Mouse (Mus musculus) monocyte, adult 5-6 weeks (primary cell): ENCODE results near the gene Urad. TPM values are rescaled to one million over a fixed set of nuclear protein-coding genes. Genes with fewer than 3 reads are reported as not detected.

Experiments used
- ATAC-seq: fragments of 153-309, 156-312 bp; replicated peaks from 2 replicates; pipeline ENCODE4 v1.8.0; 2017; ENCODE audit warnings: mild to moderate bottlenecking; ENCODE audit not compliant: low TSS enrichment, insufficient number of reproducible peaks, severe bottlenecking, poor library complexity, low FRiP score
- total RNA-seq: library from RNA; stranded (forward); fragments of 200-1000, 200-491, 200-594 nt; gene quantifications from 3 replicates; pipeline ENCODE4 v1.2.3, GENCODE M21; 2017

Urad gene
- total RNA-seq, 1 experiment from 2014 or later: not detected

DNA sequence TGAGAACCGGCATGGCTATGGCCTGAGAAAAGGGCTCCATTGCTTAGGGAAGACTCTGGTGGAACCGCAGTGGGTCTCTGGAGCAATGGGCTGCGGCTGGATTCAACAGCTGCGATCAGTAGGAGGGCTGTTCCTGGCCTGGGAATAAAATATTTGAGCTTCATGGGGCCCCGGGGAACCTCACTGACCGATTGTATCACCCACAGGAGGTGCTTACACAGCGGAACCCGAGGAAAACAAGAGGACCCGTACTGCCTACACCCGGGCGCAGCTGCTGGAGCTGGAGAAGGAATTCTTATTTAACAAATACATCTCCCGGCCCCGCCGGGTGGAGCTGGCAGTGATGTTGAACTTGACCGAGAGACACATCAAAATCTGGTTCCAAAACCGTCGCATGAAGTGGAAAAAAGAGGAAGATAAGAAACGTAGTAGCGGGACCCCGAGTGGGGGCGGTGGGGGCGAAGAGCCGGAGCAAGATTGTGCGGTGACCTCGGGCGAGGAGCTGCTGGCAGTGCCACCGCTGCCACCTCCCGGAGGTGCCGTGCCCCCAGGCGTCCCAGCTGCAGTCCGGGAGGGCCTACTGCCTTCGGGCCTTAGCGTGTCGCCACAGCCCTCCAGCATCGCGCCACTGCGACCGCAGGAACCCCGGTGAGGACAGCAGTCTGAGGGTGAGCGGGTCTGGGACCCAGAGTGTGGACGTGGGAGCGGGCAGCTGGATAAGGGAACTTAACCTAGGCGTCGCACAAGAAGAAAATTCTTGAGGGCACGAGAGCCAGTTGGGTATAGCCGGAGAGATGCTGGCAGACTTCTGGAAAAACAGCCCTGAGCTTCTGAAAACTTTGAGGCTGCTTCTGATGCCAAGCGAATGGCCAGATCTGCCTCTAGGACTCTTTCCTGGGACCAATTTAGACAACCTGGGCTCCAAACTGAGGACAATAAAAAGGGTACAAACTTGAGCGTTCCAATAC, 47.8 kb downstream of the Urad start:
- ATAC-seq: no peak

DNA sequence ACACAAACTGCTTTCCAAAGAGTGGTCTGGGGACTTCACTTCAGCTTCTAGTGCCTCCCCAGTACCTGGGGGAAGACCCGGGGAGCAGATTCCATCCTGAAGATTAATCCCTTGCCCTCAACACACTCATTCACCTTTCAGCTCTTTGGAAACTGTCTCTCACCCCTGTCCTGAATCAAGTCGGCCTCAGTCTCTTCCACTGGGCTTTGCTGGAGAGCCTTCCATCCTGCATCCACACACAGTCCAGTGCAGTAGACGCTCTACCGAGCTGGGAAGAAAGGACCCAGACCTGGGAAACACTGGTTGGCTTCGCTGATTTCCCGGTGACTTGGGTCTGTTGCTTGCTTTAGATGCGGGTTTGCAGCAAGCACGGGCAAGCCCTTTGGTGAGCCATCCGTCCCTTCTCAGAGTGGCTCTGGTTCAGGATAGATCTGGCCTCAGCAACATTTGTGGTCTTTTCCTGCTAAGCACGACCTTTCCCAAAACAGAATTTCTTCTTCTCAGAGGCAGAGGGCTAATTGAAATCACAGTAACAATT, 49.4 kb downstream of the Urad start:
- ATAC-seq: no peak

DNA sequence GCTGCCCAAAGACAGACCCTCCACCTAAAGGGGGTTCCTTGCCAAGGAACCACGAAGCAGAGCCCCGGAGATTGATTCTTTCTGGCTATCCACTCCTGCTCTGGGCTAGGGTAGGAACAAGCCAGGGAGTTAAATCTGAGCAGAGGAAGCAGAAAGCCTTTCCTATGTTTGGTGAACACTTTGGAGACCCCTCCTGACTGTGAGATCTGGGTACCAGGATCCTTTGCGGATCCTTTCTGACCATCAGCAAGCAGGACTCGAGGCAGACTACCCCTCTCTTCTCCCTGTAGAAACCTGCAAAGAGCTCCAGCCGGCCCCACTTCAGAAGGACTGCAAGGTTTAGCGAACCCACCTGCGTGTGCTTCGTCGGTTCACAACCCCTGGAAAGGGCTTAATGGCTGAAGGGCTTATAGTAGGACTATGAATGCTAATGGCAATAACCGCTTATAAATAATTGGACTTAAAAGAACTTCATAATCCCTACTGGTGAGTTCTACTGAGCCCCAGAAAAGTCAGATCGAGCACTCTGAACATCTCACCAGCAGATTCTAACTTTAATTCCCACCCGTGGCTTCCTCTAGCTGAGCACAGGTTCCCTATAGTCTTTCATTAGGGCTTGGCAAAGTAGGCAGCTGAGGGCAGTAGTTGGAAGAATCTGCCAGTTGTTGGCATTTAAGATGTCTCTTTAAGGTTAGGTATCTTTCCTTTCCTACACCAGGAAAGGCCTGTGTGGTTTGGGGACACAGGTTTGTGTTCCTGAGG, 50.0 kb downstream of the Urad start:
- no peak for ATAC-seq

DNA sequence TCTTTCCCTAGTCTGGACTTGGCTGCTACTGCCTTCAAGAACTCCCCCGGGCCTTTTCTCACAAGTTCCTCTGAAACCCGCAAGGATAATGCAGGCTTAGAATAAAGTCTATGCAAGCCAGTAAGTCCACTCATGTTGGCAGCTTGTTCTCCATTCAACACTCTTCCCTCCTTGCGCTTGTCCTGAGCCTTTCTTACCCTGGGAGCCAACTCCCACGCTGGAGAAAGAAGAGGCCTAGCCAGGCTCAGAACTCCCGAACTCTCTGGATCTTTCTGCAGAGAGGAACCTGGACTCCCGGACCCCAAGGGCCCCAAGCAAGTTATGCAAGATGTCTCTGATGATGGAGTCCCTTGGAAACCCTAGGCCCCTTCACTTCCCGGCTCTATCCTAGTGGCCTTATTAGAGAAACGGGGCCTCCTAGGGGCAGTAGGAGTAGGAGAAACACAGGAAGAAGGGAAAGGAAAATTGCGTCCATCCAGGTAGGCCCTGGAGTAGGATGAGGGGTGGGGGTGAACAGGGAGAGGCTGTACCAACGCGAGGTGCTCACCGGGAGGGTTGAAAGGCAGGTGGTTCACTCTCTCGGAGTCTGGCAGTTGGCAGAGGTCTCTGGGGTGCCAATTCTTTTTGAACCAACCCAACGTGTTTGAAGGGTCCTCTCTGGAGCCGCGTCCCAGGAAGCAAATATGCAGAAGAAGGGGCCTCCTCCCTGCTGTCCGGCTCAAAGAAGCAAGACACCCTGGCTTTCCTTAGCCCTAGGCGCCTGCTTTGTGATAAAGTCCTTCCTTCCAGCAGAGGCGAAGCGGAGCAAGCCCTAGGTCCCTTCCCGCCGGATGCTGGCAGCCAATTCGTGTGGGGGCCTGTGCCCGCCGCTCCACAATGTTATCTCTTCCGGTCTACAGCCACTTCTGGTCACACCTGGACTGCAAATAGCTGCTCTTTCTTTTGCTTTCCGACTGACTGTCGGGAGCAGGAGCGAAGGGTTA, 51.3 kb downstream of the Urad start:
- no peak for ATAC-seq

DNA sequence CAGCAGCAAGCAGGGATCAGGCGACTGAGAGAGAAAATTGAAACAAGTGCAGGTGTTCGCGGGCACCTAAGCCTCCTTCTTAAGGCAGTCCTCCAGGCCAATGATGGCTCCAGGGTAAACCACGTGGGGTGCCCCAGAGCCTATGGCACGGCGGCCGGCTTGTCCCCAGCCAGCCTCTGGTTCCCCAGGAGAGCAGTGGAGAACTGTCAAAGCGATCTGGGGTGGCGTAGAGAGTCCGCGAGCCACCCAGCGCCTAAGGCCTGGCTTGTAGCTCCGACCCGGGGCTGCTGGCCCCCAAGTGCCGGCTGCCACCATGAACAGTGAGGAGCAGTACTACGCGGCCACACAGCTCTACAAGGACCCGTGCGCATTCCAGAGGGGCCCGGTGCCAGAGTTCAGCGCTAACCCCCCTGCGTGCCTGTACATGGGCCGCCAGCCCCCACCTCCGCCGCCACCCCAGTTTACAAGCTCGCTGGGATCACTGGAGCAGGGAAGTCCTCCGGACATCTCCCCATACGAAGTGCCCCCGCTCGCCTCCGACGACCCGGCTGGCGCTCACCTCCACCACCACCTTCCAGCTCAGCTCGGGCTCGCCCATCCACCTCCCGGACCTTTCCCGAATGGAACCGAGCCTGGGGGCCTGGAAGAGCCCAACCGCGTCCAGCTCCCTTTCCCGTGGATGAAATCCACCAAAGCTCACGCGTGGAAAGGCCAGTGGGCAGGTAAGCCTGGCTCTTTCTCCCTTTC, 52.1 kb downstream of the Urad start, which contains the start of gene Pdx1:
Pdx1 (plus strand) TSS at position 34 of the 747 bp plus-strand sequence.
- ATAC-seq: no peak

DNA sequence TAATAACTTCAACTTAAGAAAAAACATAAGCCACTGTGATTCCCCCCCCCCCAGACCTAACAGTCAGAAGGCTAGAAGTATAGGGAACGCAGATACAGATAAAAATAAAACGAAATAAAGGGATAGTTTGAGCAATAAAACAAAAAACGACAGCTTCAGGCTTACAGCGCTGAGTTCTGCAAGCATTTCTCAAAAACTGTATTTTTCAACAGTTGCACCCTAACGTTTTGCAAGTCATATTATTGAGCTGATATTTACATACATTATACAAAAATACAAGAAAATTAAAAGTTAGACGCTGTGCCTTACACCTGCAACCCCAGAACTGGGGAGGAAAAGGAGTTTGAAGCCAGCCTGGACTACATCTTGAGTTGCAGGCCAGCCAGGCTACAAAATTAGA, 52.9 kb downstream of the Urad start:
- no peak for ATAC-seq

DNA sequence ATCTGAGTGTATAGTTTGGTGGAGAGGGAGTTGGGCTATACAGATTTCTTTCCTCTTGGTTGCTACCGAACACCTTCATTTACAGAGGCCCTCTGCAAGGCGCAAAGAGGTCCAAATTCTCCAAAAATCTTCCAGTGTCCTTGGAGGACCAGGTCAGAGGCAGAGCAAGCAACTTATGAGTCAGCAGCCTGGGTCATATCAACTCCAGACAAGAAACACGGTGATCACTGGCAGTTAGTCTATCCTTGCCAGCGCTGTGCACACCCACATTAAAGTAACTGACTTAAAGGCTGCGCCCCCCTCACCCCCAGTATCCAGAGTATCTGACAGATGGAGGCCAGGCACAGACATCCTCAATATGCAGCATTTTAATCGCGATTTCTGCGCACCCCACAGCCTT, 53.5 kb downstream of the Urad start:
- no peak for ATAC-seq

DNA sequence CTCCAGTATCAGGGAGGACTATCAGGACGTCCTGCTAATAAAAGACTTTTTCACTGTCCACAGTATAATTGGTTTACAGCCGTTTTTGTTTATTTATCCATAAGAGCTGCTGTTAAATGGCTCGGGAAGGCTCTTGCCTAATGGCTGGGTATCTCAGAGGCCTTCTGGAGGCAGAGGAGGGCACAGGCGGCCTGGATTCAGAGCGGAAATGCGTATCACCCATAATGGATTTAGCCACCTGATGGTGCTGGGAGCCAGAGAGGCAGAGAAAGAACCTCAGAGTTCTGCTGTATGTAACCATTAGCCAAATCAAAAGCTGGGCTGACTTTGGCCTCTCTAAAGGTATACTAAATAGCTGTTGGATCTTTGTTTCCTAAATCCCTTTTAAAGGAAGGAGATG, 54.8 kb downstream of the Urad start:
- no peak for ATAC-seq

Other genes starting within 250 kb of the Urad start
- gene Lnx2, start 245.9 kb downstream of the Urad start, total RNA-seq: 2.7 to 9.6 TPM (median 2.9 TPM) in 3 replicates
- 89.9 to 107 TPM (median 97.4 TPM) in 3 replicates for gene Polr1d, start 245.4 kb downstream of the Urad start, total RNA-seq
- gene Gsx1, start 133.7 kb downstream of the Urad start, total RNA-seq: not detected in 3 replicates
- not detected in 3 replicates for gene Pdx1, start 52.5 kb downstream of the Urad start, total RNA-seq
- gene Cdx2, start 15.2 kb downstream of the Urad start, total RNA-seq: not detected in 3 replicates
- gene Flt3, start 78.0 kb upstream of the Urad start, total RNA-seq: 1.7 to 3.9 TPM (median 3.2 TPM) in 3 replicates
- gene Pan3, start 107.7 kb upstream of the Urad start, total RNA-seq: 167 to 270 TPM (median 183 TPM) in 3 replicates